Mouse (Mus musculus): ENCODE data around the gene Naa10.

Gene Naa10

DNA sequence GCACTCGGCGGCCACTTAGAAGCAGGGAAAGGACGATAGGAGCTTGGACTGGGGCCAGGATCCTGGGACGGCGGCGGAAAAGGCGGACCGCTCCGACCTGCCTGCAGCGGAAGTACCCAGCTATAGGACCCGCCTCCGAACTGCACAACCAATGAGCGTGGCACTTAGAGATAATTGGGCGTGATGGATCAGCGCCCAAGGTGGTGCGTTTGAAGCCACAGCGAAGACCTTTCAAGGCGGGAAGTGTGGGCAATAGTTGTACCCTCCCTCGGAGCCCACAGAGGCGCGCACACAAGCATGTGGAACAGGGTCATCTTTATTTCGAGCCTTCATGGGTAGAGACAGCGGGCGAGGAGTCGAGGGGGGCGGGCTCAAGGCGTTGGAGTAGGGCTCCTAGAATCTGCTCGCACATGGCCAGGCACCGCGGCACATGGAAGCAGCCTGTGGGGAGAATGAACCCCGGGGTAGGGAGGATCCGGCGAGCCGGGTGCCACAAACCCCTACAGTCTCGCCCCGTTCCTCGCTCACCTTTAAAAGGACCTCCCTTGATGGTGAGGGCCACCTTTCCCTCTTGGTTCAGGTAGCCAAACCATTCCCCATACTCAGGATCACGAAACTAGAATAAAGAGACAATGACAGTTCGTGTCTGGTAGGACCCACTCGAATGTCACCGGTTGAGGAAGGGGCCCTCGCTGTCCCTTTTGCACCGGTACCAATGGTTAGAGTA, at the start of gene Naa10, which contains the start of gene Arhgap4:
Gene Naa10 (minus strand): TSS at position 122 of the 727 bp plus-strand sequence.
Gene Arhgap4 (minus strand): TSS at position 48 of the 727 bp plus-strand sequence.
- peak; percentile 86 for DNase-seq (ENCODE audit: low spot score)

DNA sequence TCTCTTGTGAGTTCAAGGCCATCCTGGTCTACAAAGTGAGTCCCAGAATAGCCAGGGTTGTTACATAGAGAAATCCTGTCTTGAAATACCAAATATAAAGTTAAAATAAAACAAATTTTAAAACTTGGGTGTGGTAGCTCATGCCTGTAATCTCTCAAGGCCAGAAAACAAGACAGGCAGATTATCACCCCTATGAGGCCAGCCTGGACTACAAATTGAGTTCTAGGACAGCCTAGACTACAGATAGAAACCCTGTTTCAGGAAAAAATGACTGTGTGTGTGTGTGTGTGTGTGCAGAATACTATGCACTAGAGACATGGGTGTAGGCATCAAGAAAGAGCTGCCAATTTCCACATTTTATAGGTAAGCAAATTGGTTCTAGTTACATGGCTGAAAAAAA, 49.0 kb upstream of the Naa10 start:
- DNase-seq (ENCODE audit: low spot score) = no peak

GRCm38 (mm10) chrX:73969729-73970128, 48.0 kb upstream of the Naa10 start:
- DNase-seq (ENCODE audit: low spot score) = no peak

GRCm38 (mm10) chrX:73969167-73969566, 47.4 kb upstream of the Naa10 start:
- DNase-seq (ENCODE audit: low spot score) = no peak

GRCm38 (mm10) chrX:73967177-73968075, 45.7 kb upstream of the Naa10 start:
- DNase-seq (ENCODE audit: low spot score) = peak; percentile 92

DNA sequence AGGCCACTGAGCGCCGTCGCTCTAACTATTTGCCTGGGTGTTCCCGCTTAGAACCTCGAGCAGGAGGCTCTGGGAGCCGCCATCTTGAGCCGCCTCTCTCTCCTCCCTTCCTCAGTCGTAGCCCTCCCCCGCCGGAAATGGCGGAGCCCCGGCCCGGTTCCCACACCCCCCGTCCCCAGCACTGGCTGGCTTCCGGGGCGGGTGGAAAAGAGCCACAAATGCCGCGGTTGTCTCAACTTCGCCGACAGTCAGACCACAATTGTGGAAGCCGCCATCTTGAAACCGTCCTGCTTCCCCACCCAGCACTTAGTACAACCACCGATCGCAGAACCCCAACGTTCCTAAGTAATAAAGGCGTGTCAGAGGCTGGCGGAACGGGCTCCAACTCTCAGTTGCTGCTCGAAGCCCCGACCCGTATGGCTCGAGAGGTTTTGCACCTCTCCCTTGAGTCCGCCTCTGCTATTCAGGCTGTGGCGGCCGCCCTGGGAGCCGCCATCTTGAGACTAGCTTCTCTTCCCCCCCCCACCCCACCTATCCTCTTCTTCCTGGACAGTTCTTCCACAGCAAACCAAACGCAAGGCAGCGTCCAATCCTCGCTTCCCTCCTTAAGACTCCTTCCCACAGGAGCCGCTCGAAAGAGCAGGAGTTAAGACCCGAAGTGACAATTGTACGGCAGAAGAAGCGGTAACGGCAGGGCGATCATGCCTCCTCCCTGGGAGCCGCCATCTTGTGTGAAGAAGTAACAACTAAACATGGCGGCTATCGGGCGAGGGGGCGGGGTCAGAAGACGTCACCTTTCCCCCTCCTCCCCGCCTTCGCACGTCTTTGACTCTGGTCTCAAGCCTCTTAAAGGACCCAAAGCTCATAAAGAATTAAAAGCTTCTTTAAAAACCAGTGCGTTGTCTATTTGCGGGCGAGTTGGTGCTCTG, 44.8 kb upstream of the Naa10 start, which contains the start of gene Hcfc1:
Gene Hcfc1 (minus strand): TSS at position 110 of the 929 bp plus-strand sequence.
- peak; percentile 91 for DNase-seq (ENCODE audit: low spot score)

DNA sequence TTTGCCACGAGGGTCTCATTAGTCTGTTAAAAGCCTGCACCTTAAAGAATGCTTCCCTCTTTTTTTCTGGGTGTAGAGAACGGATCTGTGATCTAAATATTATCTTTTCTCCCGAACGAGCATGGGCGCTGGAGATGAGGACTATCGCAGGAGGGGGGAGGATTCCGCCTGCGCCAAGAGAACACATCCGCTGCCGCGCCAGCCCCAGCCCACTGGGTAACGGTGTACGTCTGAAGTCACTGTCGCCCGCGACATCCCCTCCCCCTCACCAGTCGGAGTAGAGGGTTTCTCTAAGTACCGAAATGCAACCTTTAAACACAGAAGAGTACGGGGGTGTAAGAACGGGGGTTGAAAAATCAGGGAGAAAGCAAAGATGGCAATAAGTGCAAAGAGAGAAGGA, 43.6 kb upstream of the Naa10 start:
- peak; percentile 68 for DNase-seq (ENCODE audit: low spot score)

- no peak for DNase-seq (ENCODE audit: low spot score)
These were observed 42.6 kb upstream of the Naa10 start for GRCm38 (mm10) chrX:73964363-73964762.

DNA sequence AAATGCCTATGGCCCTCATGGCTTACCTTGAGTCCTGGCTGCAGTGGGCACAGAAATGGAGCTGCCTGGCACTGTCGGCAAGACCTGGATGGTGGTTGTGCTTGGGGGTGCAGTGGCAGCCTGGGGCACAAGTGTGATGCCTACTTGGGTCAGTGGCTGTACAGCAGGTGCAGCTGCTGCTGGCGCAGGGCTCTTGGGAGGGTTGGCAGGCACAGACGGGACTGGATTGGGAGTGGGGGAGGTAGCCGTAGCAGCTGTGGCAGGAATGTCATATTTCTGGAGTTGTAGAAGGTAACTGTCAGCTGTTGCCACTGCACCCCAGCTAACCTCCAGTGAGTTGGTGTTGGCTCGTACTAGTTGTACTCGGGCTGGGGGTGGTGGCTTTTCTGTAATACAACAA, 33.2 kb upstream of the Naa10 start:
- no peak for DNase-seq (ENCODE audit: low spot score)

DNA sequence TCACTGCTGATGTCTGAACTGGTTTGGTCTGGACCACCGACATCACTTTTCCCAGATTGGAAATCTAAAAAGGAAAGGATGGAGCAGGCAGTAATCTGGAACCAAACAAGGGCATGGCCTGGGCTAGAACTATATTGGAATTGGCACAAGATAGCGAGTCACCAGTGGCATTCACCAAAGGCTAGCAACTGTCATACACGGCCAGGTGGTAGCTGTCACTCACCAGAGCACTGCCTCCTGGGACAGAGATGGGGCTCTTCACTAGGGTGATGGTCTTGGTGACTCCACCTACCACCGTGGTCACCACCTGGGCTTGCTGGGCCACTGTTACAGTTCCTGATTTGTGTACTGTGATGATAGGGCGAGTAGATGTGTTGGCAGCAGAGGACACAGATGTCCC, 30.9 kb upstream of the Naa10 start:
- no peak for DNase-seq (ENCODE audit: low spot score)

- no peak for DNase-seq (ENCODE audit: low spot score)
These were observed 27.6 kb upstream of the Naa10 start for GRCm38 (mm10) chrX:73949341-73949740.

DNA sequence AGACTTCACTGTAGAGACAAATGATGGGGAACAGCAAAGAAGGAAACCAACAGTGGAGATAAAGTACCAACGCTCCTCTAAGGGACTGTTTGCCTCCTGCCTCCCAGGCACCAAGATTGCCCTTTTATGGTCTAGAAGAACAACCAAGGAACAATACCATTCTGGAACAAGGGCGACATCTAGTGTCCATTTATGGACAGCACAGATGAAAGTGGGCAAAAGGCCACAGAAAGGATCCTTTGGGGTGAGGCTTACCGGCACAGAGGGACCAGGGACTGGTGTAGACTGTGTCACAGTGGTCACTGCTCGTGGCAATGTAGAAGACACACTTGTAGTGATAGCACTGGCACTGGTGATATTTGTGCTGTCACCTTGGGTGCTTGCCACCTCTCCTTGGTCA, 26.9 kb upstream of the Naa10 start:
- peak; percentile 62 for DNase-seq (ENCODE audit: low spot score)

DNA sequence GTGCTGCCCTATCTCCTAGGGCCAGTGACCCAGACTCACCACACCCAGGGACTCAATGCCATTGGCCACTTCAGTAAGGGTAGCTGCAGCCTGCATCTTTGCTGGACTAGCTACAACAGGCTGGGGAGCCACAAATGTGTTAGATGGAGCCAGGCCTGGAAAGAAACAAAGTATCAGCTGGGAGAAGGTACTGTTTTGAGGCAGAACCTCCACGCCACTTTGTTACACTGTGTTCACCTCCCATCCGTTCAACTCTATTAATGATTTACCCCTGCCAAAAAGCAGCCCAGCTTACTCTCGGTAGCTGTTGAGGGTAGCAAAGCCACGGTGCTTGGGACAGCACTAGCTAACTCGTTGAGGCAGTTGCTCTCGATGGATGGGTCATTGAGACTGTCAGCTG, 25.2 kb upstream of the Naa10 start:
- no peak for DNase-seq (ENCODE audit: low spot score)

- DNase-seq (ENCODE audit: low spot score) = no peak
These were observed 20.6 kb upstream of the Naa10 start for GRCm38 (mm10) chrX:73942294-73942693.

DNA sequence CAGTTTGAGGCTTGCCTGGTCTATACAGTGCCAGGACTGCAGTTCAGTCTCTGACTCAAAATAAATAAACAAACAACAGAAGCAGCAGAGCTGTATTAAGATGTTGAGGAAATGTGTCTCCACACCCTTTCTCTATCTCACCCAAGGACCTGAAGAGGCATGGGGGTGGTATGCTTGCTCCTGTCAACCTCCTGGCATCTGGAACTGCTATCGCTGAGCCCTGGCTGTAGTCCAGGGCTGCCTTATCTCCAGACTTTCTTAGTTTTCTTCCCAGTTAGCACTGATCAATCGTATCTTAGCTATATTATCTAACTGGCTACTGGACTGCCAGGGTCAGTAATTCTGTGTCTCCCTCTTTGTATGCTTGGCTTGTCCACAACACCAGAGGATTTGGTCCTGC, 20.1 kb upstream of the Naa10 start:
- DNase-seq (ENCODE audit: low spot score) = no peak

DNA sequence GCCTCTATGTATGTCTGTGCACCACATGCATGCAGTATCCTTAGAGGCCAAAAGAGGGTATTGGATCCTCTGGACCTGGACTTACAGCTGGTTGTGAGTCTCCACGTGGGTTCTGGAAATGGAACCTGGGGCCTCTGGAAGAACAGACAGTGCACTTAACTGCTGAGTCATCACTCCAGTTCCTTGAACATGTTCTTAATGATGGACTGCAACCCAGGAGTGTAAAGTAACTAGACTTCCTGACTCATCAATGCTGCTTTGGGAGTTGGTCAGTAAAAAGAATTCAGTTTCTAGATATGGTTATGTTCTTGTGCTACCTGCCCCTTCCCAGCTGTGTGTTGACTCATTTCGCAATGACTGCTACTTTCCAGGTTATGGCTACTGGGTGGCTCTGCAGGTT, 10.1 kb upstream of the Naa10 start:
- no peak for DNase-seq (ENCODE audit: low spot score)

- DNase-seq (ENCODE audit: low spot score) = peak; percentile 58
These were observed 8.8 kb upstream of the Naa10 start, which contains the start of gene Renbp for GRCm38 (mm10) chrX:73930402-73931062. Gene Renbp, minus strand, starts transcription at chrX:73930850.

DNA sequence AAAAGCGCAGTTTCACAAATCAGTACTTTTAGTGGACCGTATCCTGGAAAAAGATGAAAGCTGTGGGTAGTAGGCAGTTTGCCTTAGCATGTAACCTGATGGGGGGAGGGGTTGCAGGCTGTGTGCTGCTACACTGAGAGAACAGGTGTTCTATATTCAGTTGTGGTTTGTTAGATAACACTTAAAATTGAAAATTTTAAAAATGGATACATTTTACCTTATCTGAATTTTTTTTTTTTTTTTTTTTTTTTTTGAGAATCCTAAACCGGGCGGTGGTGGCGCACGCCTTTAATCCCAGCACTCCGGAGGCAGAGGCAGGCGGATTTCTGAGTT, 772 bp upstream of the Naa10 start:
- DNase-seq (ENCODE audit: low spot score) = no peak

- DNase-seq (ENCODE audit: low spot score) = peak; percentile 7
These were observed 390 bp downstream of the Naa10 start for GRCm38 (mm10) chrX:73921285-73921822.

DNA sequence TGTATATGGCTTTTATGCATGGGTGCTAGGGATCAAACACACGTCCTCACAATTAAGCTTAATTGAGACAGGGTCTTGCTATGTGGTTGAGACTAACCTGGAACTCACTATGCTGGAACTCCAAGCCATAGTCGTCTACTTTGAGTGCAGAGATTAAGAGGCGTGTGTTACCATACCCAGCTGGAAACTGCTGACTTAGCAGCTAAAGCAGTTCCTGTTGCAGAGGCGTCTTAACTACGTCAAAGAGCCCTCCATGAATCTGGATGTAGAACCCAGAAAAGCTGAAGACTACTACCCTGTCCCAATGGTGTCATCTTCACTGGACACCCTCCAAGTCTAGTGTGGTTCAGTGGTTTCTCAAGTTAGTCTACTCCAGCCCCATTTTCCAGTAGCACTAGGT, 3.1 kb downstream of the Naa10 start:
- no peak for DNase-seq (ENCODE audit: low spot score)

DNA sequence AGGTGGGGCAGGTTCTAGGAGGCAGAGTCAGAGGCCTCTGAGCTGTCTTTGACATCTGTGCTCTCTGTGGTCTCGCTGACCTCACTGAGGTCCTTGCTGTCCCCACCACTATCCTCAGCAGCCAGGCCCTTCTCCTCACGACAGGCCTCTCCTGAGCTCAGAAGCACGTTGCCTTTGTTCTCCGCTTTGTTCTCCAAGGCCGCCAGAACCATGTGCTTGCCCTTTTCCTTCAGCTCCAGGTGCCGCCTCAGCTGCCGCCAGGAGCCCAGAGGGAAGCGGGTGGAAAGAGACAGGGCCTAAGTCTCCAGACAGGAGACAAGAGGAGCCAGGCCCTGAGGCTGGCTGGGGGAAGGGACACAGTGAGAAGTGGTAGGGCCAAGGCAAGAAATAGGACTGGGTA, 4.8 kb downstream of the Naa10 start:
- no peak for DNase-seq (ENCODE audit: low spot score)

Measured in layer of hippocampus, adult 11-12 months (tissue).